Mouse (Mus musculus): ENCODE data around the gene Mgp. TPM values are rescaled to one million over a fixed set of nuclear protein-coding genes. Genes with fewer than 3 reads are reported as not detected.

Gene Mgp
- polyA plus RNA-seq, 1 experiment from 2014 or later, result 4.2 TPM

DNA sequence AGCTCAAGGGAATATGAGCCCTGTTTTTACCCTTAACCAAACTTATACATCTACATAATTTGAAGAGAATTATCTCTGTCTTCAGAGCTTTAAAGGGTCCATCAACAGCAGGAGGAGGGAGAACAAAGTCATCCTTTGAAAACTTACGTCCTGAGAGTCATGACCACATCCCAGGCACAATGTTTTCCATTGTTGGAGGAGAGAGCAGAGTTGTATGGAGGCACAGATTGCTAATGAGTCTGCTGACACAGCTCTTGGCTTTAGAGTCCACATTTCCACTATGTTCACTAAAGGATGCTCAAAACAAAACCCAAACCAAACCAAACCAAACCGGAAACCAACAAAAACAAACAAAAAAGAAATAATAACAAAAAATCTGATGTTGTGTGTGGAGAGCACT lies 30.7 kb downstream of the Mgp start:
- Histone ChIP-seq H3K36me3 (replicated peaks) (no peaks in the 10 kb centered on the region), H3K9me3 (no peaks in the 10 kb centered on the region), H3K27me3 (replicated peaks; ENCODE audit: low read depth, poor library complexity, severe bottlenecking) (no peaks in the 10 kb centered on the region), H3K4me3 (no peak overlapping the region), H3K27ac (replicated peaks) (no peak overlapping the region), H3K4me1 (no peaks in the 10 kb centered on the region)
- no peak for DNase-seq (ENCODE audit: low spot score)
- 53% methylated on average over 2 of the region's 2 CpGs for WGBS

DNA sequence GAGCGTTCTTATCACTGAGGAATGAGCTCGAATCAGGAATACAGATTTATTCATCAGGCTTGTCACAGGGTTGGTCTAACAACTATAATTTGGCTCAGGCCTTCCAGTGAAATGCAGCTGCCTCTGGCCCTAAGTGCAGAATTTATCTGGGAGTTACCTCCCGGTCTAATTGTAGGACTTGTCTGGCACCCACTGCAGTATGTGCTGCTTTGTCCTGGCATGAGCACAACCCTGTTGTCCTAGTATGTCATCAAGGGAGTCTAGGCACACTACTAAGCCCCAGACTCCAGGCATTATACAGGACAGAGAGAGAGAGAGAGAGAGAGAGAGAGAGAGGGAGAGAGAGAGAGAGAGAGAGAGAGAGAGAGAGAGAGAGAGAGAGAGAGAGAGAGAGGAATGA lies 38.3 kb downstream of the Mgp start:
- 85% methylated on average over 3 of the region's 3 CpGs for WGBS
- Histone ChIP-seq H3K4me3 (no peak overlapping the region), H3K27ac (replicated peaks) (no peak overlapping the region), H3K4me1 (no peaks in the 10 kb centered on the region), H3K9me3 (no peaks in the 10 kb centered on the region), H3K36me3 (replicated peaks) (no peaks in the 10 kb centered on the region), H3K27me3 (replicated peaks; ENCODE audit: low read depth, poor library complexity, severe bottlenecking) (no peaks in the 10 kb centered on the region)
- DNase-seq (ENCODE audit: low spot score), result no peak

DNA sequence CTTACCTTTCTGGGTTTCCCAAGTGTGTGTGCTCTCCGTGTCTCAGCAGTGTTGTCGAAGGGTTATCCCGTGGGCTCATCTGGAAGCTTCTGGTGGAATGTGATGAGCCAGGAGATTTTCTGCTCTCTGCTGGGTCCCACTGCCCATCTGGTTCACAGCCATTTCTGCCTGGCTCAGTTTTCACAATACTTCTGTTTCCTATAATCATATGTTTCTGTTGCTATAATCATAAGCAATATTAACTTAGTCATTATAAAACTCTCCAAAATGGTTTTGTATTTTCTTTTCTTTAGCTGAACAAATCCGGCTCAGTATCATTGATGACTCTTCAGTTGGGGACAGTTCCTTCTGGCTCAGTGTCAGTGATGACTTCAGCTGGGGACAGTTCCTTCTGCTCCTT lies 40.3 kb downstream of the Mgp start, which contains the start of gene Smco3:
Smco3 (minus strand) TSS at position 101 of the 400 bp plus-strand sequence.
- Histone ChIP-seq H3K4me1 (no peaks in the 10 kb centered on the region), H3K36me3 (replicated peaks) (no peaks in the 10 kb centered on the region), H3K9me3 (no peaks in the 10 kb centered on the region), H3K27ac (replicated peaks) (no peak within 1 kb of the TSS), H3K4me3 (no peak within 1 kb of the TSS), H3K27me3 (replicated peaks; ENCODE audit: low read depth, poor library complexity, severe bottlenecking) (no peaks in the 10 kb centered on the region)
- WGBS, result 53% methylated on average over 4 of the region's 4 CpGs
- DNase-seq (ENCODE audit: low spot score), result no peak

DNA sequence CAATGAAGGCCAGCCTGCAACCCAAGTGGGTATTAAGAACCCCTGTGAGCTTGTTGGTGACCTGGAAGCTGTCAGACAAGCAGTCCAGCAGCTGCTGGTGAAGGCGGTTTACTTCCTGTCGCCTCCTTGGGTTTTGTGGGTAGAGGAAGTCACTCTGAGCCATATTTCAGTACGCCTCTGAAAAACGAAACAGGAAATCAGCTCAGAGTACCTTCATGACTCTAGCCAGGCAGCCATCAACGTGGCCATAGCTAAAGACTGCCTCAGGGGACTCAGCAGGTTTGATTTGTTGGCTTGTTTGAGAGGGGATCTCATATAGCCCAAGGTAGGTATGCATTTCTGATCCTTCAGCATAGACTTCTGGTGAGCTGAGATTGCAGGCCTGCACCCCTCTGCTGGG lies 43.9 kb downstream of the Mgp start:
- Histone ChIP-seq H3K36me3 (replicated peaks) (no peaks in the 10 kb centered on the region), H3K27me3 (replicated peaks; ENCODE audit: low read depth, poor library complexity, severe bottlenecking) (no peaks in the 10 kb centered on the region), H3K4me3 (no peak overlapping the region), H3K9me3 (no peaks in the 10 kb centered on the region), H3K4me1 (peaks cover 10% of the 10 kb centered on the region; the same call in 1 of the 2 replicates), H3K27ac (replicated peaks) (no peak overlapping the region)
- 71% methylated on average over 5 of the region's 5 CpGs for WGBS
- no peak for DNase-seq (ENCODE audit: low spot score)

DNA sequence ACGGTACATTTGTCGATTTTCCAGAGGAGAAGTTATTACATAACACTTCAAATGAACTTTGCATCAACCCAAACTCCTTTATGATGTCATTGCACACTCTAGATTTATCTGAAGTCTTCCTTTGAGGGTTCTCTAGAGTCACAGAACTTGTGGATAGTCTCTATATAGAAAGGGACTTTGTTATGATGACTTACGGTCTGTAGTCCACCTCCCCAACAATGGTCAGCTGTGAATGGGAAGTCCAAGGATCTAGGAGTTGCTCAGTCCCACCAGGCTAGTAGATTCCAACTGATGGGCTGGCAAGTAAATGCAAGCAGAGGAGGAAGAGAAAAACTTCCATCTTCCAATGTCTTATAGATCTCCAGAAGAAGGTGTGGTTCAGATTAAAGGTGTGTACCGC lies 46.9 kb downstream of the Mgp start:
- Histone ChIP-seq H3K4me3 (peak overlapping the region; percentile 99), H3K9me3 (no peaks in the 10 kb centered on the region), H3K27ac (replicated peaks) (peak overlapping the region; percentile 98), H3K36me3 (replicated peaks) (peaks cover 22% of the 10 kb centered on the region), H3K27me3 (replicated peaks; ENCODE audit: low read depth, poor library complexity, severe bottlenecking) (no peaks in the 10 kb centered on the region), H3K4me1 (peaks cover 14% of the 10 kb centered on the region; the same call in 1 of the 2 replicates)
- DNase-seq (ENCODE audit: low spot score), result no peak
- WGBS, result 33% methylated on average over 4 of the region's 4 CpGs

DNA sequence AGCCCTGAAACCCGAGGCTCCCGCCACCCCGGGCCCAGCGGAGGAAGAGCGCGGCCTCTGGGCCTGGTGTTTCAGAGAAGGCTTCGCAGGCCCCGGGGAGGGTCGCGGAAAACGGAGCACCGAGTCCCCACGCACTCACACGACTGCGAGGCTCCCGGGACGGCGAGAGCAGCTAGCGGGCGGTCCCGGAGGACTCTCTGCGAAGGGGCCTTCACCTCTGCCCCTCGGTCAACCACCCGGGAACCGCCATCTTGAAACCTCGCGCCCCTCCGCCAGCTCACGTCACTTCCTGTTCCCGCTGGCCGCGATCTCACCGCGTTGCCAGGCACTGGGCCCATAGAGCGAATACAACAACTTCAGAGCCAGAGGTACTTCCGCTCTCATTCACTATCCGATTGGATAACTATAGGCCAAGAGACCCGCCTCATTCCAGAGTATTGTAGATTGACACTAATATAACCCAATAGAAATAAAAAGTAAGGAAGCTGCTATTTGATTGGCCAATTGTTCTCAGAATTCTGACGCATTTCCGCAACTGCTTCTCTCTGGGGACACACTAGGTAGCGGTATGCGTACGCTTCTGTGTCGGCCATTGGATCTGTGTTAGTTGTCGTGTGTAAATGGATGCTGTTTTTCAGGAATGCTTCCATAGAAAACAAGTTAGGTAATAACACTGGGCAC lies 47.6 kb downstream of the Mgp start, which contains the start of gene Wbp11:
Wbp11 (minus strand) TSS at position 353 of the 681 bp plus-strand sequence.
- no peaks in the 10 kb centered on the region for H3K27me3 ChIP-seq (replicated peaks; ENCODE audit: low read depth, poor library complexity, severe bottlenecking)
- peaks cover 14% of the 10 kb centered on the region; the same call in 1 of the 2 replicates for H3K4me1 ChIP-seq
- under 1% methylated on average over 45 of the region's 45 CpGs for WGBS
- peak within 1 kb of the TSS; percentile 99 for H3K4me3 ChIP-seq
- no peaks in the 10 kb centered on the region for H3K9me3 ChIP-seq
- H3K36me3 ChIP-seq (replicated peaks), result peaks cover 26% of the 10 kb centered on the region
- peak within 1 kb of the TSS; percentile 98 for H3K27ac ChIP-seq (replicated peaks)
- DNase-seq (ENCODE audit: low spot score), result peak; percentile 97

DNA sequence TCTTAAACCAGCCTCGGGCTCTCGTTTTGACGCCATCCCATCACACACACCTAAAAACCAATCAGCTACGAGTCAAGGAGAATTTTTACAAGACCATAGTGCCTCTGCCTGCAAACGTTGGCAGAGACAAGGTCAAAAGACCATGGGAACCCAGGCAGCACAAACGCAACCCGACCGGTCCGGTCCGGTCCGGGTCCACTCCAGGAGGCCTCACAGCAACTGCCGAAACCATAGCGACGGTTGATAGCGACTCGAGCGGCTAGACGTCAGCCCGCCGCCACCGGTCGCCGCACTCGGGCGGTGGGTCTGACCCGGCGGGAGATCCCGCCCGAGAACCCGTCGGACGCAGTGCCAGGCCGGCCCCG lies 48.1 kb downstream of the Mgp start, which contains the start of gene BC049715:
BC049715 (plus strand) TSS at position 111 of the 365 bp plus-strand sequence.
- no peaks in the 10 kb centered on the region for H3K27me3 ChIP-seq (replicated peaks; ENCODE audit: low read depth, poor library complexity, severe bottlenecking)
- DNase-seq (ENCODE audit: low spot score), result no peak
- peaks cover 31% of the 10 kb centered on the region for H3K36me3 ChIP-seq (replicated peaks)
- WGBS, result under 1% methylated on average over 34 of the region's 34 CpGs
- peak within 1 kb of the TSS; percentile 99 for H3K4me3 ChIP-seq
- H3K27ac ChIP-seq (replicated peaks), result peak within 1 kb of the TSS; percentile 98
- H3K9me3 ChIP-seq, result no peaks in the 10 kb centered on the region
- H3K4me1 ChIP-seq, result peaks cover 14% of the 10 kb centered on the region; the same call in 1 of the 2 replicates

DNA sequence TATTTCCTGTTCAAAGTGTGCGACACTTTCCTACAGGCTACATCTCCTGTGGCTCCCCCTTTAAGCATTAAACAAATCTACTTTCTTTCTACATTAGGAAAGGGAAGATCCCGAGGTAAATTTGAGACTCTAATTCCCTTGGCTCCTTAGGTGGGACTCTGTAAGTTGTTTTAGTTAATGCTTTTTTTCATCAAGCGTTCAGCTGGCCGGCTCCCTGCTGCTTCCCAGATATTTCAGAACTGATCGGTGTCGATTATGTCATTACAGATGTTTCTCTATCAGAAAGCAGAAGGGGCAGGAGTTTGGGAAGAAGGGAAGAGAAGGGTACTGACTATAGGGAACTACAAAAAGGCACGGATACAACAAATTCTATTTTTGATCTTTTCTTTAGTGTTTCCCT lies 48.5 kb downstream of the Mgp start:
- peak overlapping the region; percentile 98 for H3K27ac ChIP-seq (replicated peaks)
- DNase-seq (ENCODE audit: low spot score), result no peak
- 19% methylated on average over 7 of the region's 7 CpGs for WGBS

DNA sequence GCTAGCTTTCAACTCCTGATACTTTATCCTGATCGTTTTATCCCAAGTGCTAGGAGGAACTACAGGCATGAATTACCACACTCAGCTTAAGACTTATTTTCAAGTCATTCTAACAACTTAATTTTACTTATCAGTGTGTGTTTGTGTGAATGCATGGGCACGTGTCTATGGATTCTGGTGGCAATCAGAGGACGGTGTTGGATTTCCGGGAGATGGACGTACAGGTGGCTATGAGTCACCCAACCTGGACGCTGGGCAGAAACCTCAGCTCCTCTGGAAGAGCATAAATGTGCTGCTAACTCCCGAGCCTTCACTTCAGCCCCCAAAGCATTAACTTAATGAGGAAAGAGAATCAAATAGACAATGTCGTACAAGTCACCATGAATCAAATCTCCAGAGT lies 50.6 kb downstream of the Mgp start:
- Histone ChIP-seq H3K27ac (replicated peaks) (no peak overlapping the region), H3K27me3 (replicated peaks; ENCODE audit: low read depth, poor library complexity, severe bottlenecking) (no peaks in the 10 kb centered on the region), H3K9me3 (no peaks in the 10 kb centered on the region), H3K36me3 (replicated peaks) (peaks cover 56% of the 10 kb centered on the region), H3K4me1 (peaks cover 14% of the 10 kb centered on the region; the same call in 1 of the 2 replicates), H3K4me3 (no peak overlapping the region)
- WGBS, result 92% methylated on average over 8 of the region's 8 CpGs
- no peak for DNase-seq (ENCODE audit: low spot score)

More for the DNA sequence above, 48.5 kb downstream of the Mgp start:
- Histone ChIP-seq H3K4me3 (peak overlapping the region; percentile 99), H3K27me3 (replicated peaks; ENCODE audit: low read depth, poor library complexity, severe bottlenecking) (no peaks in the 10 kb centered on the region), H3K9me3 (no peaks in the 10 kb centered on the region), H3K36me3 (replicated peaks) (peaks cover 35% of the 10 kb centered on the region), H3K4me1 (peaks cover 14% of the 10 kb centered on the region; the same call in 1 of the 2 replicates)

Other genes with a start within 250 kb of the Mgp start
- 1.9 and 2.6 TPM in 2 replicates for gene Plbd1, start 213.9 kb downstream of the Mgp start, polyA plus RNA-seq (2016; fragmentation: Nextera tagmentation; extraction: Ambion mirVana)
- 0.11 TPM in 2 replicates for gene Gucy2c, start 94.1 kb downstream of the Mgp start, polyA plus RNA-seq (2016; fragmentation: Nextera tagmentation; extraction: Ambion mirVana)
- gene Hist4h4, start 71.4 kb downstream of the Mgp start, polyA plus RNA-seq (2016; fragmentation: Nextera tagmentation; extraction: Ambion mirVana), result 0.47 and 0.64 TPM in 2 replicates
- gene H2afj, start 67.6 kb downstream of the Mgp start, polyA plus RNA-seq (2016; fragmentation: Nextera tagmentation; extraction: Ambion mirVana), result 86.6 and 91.3 TPM in 2 replicates
- gene BC049715, start 48.2 kb downstream of the Mgp start, polyA plus RNA-seq (2016; fragmentation: Nextera tagmentation; extraction: Ambion mirVana), result 1.3 and 2.1 TPM in 2 replicates
- 163 and 165 TPM in 2 replicates for gene Wbp11, start 47.6 kb downstream of the Mgp start, polyA plus RNA-seq (2016; fragmentation: Nextera tagmentation; extraction: Ambion mirVana)
- not detected in 2 replicates for gene Smco3, start 40.4 kb downstream of the Mgp start, polyA plus RNA-seq (2016; fragmentation: Nextera tagmentation; extraction: Ambion mirVana)
- 2.2 and 2.6 TPM in 2 replicates for gene Art4, start 18.1 kb downstream of the Mgp start, polyA plus RNA-seq (2016; fragmentation: Nextera tagmentation; extraction: Ambion mirVana)
- 0.29 TPM in 1 of 2 replicates, not detected in the other for gene Erp27, start 46.4 kb upstream of the Mgp start, polyA plus RNA-seq (2016; fragmentation: Nextera tagmentation; extraction: Ambion mirVana)
- not detected in 2 replicates for gene Pde6h, start 48.0 kb upstream of the Mgp start, polyA plus RNA-seq (2016; fragmentation: Nextera tagmentation; extraction: Ambion mirVana)
- 32.1 and 39.3 TPM in 2 replicates for gene Arhgdib, start 66.1 kb upstream of the Mgp start, polyA plus RNA-seq (2016; fragmentation: Nextera tagmentation; extraction: Ambion mirVana)